Mouse (Mus musculus) cortical plate, adult 2 months (tissue): ENCODE results near the gene Pafah1b2.

Source experiments
- CTCF ChIP-seq: fragments of 200-500 bp; IDR thresholded peaks from 2 replicates; pipeline ENCODE4 v1.5.1; 2011; ENCODE audit warnings: mild to moderate bottlenecking, control low read depth, low read length; ENCODE audit not compliant: insufficient read depth; ENCODE audit errors: extremely low read depth
- POLR2A ChIP-seq: fragments of 200-500 bp; IDR thresholded peaks from 2 replicates; pipeline ENCODE4 v1.6.1; 2011; ENCODE audit warnings: mild to moderate bottlenecking, low read length, control low read depth; ENCODE audit not compliant: insufficient read depth; ENCODE audit errors: extremely low read depth

DNA sequence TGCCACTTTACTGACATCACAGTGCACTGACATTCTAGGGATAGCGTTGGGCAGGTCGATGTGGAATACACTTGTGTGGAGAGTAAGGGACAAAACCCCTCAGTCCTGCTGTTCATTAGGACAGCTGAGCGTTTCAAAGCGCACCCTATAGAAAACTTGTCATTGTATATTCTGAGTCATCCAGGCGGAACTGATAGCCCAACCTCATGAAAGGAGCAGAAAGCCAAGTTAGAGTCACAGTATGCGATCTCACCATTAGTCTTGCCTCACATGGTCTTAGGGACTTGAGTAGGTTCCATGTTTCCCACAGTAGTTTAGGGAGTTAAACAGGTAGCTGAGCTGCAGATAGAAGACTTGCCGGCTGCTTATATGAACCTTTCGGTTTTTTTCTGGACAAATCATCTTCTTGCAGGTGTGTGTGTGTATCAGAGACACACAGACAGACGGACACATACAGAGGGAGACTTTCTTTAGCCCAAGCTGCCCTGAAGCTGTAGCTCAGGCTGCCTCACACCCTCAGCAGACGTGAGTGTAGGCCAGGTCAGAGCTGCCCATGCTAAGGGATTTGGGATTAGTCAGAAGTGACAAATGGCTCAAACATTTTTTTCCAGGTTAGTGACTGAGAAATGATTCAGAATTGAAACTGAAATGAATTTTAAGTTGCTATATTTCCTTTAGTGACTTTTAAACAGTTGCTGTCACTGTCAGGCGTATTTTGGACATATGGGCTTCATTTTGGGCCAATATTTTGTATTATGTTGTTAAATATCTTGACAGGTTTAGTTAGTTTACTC, 34.4 kb upstream of the Pafah1b2 start:
- TF ChIP-seq CTCF, result no peak
- no peak for TF ChIP-seq POLR2A
